Mouse (Mus musculus) gastrocnemius, postnatal 14 days (tissue): ENCODE measurements around the gene Dlgap4. TPM values are rescaled to one million over a fixed set of nuclear protein-coding genes. Genes with fewer than 3 reads are reported as not detected.

Experiments
- DNase-seq: peaks from one replicate; pipeline ENCODE4 v3.0.0; 2021; ENCODE audit warnings: mixed read lengths
- intact Hi-C: fragments of 180-260 bp; cut with DNase I; formaldehyde crosslinking; loops from one replicate; pipeline ENCODE4 v1.15.1; 2025; ENCODE audit warnings: low total_unique reads
- long read RNA-seq, 2 experiments: library from polyadenylated mRNA; stranded (forward); transcript quantifications; one replicate each; pipeline ENCODE4 v2.0.0; 2021
- total RNA-seq, 2 experiments: library from RNA; stranded (reverse); gene quantifications; 2 replicates each; pipeline ENCODE4 v1.2.3; 2021

Gene Dlgap4
- total RNA-seq = 10 to 100 TPM; 54.6 to 77.3 TPM
- long read RNA-seq, experiment 1, transcript Dlgap4-203 (7 exons, 3,402 nt) = major isoform, 51 of 85 reads
- long read RNA-seq, experiment 1, transcript Dlgap4-204 (7 exons, 1,595 nt) = minor isoform, 8 of 85 reads
- long read RNA-seq, experiment 1, partial matches to known transcripts = 5 of 85 reads
- long read RNA-seq, experiment 1, other reads (novel, unspliced or antisense) = 21 of 85 reads
- long read RNA-seq, experiment 2, transcript Dlgap4-203 (7 exons, 3,402 nt) = major isoform, 42 of 70 reads
- long read RNA-seq, experiment 2, partial matches to known transcripts = 8 of 70 reads
- long read RNA-seq, experiment 2, other reads (novel, unspliced or antisense) = 17 of 70 reads

DNA sequence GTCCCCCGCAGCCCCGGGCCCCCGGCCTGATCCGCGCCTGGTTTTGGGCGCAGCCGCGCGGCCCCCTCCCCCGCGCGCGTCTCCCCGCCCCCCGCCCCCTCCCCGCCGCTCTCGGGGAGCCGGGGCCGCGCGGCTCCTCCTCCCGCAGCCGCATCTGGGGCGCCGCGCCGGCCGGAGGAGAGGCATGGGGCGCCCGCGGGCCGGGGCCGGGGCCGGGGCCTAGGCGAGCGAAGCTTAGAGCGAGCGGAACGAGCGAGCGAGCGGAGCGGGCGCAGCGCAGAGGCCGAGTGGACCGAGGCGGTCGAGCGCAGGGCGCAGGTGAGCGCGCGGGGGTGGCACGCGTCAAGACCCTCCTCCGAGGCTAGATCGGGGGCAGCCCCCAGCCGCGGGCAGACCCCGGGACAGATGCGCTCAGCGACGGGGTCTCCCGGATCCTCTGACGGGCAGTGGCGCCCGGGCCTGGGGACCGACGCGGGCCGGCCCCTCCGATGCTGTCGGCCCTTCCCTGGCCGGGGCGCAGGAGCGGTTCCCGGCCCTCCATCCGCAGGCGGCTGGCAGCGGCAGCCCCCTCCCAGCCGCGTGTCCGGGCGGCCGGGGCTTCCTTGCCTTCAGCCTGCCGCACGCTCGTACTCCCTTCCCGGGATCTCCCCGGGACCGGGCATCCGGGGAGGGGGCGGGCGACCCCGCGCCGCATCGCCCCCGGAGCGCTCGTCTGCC, at the start of gene Dlgap4:
Dlgap4 (plus strand) TSS at position 165 of the 717 bp plus-strand sequence.
- no peak for DNase-seq
- intact Hi-C loops = no loop called here

DNA sequence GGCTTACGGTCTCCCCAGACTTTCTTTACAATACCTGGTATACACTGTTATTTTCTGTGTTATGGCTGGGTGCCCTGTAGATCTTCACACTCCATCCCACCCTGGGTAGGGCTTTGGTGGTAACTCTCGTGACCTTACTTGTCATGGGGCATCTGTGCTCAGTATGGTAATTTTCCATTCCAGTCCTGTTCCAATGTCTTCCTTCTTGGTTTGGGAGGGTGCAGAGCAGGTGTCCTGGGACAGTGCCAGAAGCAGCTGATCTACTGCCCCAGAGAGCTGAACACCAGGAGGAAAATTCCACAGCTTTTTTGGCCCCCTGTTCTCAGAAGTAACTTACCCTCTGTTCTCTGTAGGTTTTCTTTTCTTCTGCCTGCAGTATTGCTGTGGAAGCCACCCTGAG, 47.0 kb upstream of the Dlgap4 start:
- DNase-seq = no peak
- intact Hi-C loops = no loop called here

GRCm38 (mm10) chr2:156568647-156569046, 44.9 kb upstream of the Dlgap4 start:
- no peak for DNase-seq
- intact Hi-C loops = no loop called here

DNA sequence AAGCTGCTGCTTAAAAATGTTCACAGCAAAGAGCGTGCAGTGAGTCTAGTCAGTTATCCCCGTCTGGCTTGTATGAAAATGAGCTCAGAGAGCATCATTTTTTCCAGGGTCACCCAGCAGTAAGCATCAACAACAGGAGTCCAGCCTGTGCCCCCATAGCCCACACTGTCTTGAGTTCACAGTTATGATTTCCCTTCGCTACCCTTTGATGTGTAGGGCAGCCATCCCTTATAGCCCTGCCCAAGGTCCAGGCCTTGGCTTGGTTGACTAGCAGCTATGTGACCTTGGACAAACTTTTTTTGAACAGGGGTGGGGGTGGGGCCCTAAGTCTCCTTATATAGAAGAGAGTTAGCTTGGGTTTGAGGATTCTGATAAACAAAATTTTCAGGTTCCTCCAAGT, 44.2 kb upstream of the Dlgap4 start:
- intact Hi-C loops = no loop called here
- no peak for DNase-seq

DNA sequence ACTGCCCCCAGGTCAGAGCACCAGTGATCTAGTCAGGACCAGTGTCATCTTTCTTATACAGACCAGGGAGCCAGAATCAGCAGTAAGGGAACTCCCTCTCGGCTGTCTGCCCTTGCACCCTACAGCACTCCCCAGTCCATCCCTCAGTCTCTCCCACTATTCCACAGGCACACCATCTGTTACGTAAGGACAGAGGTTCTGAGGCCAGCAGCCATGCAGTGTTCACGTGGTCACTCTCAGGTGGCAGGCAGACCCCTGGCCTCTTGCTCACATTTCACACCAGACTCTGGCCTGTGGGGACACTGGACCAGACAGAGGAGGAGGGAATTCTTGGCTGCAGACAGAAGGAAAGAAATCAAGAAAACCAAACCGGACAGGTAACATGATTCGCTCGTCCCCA, 42.0 kb upstream of the Dlgap4 start:
- no peak for DNase-seq
- intact Hi-C loops = no loop called here

DNA sequence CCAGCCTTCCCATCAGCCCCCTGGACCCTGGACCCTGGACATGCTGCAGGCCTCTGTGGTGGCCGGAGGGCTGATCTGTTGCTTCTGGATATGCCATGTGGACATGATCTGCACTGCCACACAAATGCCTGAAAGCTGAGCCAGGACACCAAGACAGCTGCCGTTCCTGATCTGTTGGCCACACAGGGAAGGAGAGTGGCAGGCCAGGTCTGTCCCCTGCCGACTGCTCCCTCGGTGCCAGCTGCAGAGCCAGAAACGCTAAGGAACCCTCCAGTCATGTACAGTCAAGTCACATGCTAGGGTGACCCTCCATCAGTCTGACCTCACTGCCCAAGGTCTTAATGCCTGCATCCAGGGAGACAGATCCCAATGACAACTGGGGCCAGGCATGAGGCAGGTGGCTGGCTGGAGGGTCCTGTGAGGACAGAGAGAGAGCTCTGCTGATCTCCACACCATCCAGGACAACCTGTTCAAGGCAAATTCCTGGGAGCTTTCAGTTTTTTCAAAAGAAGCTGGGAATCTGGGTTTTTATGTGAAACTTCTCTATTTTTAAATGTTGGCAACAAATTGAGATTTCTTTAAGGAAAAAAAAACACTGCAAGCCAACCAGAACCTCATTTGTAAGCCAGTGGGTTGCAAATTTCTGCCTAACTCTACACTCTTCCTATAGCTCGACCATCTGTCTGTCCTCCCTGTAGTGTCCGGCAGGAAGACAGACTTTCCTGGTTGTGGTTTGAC, 36.5 kb upstream of the Dlgap4 start:
- intact Hi-C loops = no loop called here
- DNase-seq = peak; percentile 30

DNA sequence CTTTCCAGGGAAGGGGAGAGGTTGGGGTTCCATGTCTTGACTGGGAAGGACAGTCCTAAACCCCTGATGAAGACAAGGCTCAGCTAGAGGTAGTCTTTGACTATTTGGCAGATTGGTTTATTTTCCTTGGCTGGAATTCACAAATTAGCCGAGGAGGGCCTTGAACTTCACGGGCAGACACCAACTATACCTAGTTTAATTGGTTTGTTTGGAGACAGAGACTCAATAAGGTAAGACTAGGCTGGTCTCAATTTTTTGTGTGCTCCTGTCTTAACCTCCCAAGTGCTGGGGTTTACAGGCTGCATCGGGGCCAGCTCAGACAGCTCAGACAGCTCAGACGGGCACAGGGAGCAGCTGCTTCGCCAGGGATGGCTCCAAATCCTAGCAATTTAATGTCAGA, 33.0 kb upstream of the Dlgap4 start:
- DNase-seq = no peak
- intact Hi-C loops = loop anchor here (10.0 kb wide), 1 partner anchor 124 kb away; no protein-coding TSS in a partner anchor

DNA sequence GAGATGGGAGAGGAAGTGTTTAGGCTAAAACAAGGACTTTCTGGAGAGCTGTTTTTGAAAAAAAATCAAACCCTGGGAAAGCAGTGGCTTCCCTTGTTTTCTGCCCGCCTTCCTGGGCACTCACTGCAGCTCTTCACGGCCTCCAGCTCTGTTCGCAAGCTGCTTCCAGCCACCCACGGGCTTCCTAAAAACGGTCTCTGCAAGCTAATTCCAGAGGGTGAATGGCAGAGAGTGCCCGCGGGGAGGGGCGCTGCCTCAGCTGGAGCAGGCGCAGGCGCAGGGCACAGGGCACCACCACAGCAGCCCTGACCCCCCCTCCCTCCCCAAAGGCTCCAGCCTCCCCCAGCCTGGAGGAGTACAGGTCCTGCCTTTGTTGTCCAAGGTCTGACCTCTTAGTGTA, 32.3 kb upstream of the Dlgap4 start:
- DNase-seq = no peak

DNA sequence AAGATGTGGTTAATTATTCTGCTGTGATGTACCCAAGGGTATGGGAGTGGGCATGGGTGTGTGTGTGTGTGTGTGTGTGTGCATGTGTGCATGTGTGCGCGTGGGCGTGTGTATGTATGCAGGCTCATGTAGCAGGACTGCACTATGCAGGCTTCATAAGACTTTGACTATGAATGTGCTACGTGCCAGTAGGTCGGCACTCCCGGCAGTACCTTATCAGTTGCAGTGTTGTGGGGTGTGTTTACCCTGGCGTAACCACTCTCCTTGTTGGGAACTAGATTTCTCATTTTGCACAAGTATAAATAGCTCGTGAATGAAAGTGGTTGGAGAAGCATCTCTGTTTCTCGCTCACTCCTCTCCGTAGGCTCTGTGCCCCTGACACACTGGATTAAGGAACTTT, 30.6 kb upstream of the Dlgap4 start:
- intact Hi-C loops = loop anchor here (10.0 kb wide), 1 partner anchor 122 kb away; no protein-coding TSS in a partner anchor
- no peak for DNase-seq

More for the DNA sequence above, 32.3 kb upstream of the Dlgap4 start:
- intact Hi-C loops = loop anchor here (10.0 kb wide), 1 partner anchor 124 kb away; no protein-coding TSS in a partner anchor

DNA sequence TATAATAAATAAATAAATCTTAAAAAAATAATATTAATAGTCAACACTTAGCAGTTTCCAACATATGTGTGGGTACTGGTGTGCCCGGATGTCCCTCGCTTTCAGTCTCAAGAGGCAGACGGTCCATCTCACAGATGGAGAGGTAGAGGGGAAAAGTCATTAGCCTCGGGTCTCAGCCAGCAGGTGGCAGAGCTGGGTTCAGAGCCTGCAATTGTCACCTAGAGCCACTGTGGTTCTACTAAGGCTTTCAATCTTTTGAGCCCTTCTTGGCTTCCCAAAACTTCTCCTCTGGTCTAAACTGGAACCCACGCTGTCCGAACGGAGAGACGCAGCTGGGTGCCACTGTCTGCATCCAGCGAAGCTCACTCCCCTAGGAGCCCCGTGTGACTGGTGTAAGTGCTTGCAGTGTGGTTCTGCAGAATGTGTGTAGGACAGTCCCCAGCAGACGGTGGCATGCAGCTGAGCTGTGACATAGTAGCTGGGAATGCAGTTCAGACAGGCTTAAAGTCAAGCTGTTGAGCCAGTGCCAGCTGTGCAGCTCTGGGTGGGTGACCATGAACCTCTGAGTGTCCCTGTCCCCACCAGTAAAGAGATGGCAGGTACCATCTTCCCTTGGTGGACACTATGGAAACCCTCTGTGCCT, 29.2 kb upstream of the Dlgap4 start:
- no peak for DNase-seq
- intact Hi-C loops = loop anchor here (10.0 kb wide), 1 partner anchor 121 kb away; no protein-coding TSS in a partner anchor

DNA sequence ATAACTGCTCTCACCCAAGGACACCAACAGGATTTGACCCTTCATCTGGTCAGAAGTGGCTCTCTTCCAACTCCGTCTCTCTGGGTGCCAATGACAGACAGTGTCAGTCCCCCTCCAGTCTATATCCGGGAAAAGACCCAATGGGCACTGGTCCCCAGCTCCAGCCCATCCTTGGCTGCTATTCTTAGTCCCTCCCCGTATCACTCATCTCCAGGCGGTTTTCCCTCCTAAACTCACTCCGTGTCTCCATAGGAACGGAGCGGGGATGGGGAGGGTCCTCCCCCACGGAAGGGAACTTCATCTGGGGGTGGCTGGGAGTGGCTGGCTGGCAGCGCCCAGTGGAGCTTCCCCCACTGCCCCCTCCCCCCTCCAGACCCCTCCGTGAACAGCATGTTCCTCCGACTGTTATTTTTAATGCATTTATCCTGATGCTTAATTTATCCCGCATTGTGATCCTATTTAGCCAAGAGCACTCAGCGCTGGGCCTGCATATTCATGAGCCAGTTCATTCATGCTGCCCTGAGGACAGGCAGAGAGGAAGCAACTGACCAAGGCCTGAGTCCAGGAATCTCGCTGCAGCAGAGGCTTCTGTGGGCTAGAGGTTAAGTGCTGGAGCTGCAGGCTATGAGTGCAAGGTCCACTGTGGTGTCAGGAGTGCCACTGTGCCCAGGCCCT, 28.6 kb upstream of the Dlgap4 start:
- intact Hi-C loops = loop anchor here (10.0 kb wide), 1 partner anchor 120 kb away; no protein-coding TSS in a partner anchor
- DNase-seq = no peak

DNA sequence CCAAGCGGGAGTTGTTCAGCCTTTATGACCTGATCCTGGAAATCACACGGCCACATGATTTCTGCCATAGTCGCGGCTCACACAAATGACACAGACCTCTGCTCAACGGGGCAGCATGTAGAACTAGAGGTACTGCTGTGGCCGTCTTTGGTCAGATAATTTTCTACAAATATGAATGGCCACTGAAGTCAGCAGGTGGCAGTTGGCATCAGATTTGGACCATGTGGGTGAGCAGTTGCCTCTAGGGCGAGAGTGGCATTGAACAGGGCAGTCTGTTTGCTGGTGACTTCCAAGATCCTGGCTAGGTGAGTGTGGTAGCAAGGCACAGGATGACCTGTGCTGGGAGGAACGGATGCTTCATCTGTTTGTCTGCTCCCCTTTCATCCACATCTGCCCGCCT, 24.0 kb upstream of the Dlgap4 start:
- intact Hi-C loops = loop anchor here (10.0 kb wide), 1 partner anchor 115 kb away; no protein-coding TSS in a partner anchor
- no peak for DNase-seq

DNA sequence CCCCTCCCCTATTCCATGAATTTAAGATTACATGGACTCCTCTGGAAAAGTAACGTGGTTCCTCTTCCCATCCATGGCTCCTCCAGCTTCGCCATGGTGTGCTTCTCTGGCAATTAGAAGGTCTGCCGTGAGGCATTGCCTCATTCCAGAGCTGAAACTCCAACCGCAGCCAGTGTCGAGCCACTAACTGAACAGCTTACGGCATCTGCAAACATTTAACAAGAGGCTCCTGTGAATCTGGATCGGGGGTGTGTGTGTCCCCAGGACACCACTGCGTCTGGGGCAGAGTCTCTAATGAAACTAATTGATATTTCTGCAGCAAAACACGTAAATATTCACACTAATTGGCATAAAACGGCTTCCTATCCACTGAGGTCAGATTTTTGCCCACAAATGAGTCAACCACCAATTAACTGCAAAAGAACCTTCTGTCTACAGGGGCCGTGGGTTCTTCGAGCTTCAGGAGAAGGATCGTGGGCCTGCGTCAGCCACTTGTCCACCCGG, 18.5 kb upstream of the Dlgap4 start:
- no peak for DNase-seq
- intact Hi-C loops = no loop called here

DNA sequence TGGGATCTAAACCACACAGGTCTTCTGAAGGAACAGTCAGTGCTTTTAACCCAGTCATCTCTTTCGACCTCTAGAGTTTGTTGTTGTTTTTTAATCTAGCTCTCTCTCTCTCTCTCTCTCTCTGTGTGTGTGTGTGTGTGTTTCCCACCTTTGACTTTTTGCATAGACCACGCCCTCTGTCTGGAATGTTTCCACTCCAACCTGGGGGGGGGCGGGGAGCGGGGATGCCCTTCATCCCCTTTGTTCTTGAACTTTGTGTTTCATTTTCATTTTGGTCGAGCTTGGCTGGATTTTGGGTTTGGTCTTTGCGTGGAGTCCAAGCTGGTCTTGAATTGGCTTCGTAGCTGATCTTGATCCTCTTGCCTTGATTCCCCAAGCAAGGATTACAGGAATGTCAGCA, 10.9 kb upstream of the Dlgap4 start:
- DNase-seq = no peak
- intact Hi-C loops = no loop called here

- intact Hi-C loops = no loop called here
- no peak for DNase-seq
Measured at GRCm38 (mm10) chr2:156603671-156604070, 9.8 kb upstream of the Dlgap4 start.

- intact Hi-C loops = no loop called here
- no peak for DNase-seq
Measured at GRCm38 (mm10) chr2:156605144-156605543, 8.4 kb upstream of the Dlgap4 start.

- no peak for DNase-seq
- intact Hi-C loops = no loop called here
Measured at GRCm38 (mm10) chr2:156605971-156606370, 7.5 kb upstream of the Dlgap4 start.

DNA sequence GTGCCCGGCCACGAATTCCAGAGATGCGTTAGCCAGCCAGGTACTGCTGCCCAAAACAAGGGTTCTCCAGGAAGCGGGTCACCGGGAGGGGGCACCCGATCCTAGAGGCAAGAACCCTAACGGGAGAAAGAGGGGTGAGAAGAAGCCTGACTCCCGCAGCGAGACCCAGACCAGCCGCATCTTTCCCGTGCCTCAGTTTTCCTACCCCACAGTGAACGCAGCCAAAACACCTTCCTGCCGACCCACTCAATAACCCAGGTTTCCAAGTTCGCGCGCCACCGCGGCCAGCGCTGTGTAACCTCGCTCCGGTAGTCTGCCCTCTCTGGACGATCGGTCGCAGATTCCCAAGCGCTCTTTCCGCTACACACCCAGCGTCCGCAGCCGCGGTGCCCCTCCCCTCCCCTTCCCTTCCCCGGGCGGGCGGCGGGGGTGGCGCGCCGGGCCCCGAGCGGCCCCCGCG, 394 bp upstream of the Dlgap4 start:
- intact Hi-C loops = no loop called here
- peak; percentile 43 for DNase-seq

- intact Hi-C loops = no loop called here
Measured at GRCm38 (mm10) chr2:156614258-156614556, 702 bp downstream of the Dlgap4 start.

More at GRCm38 (mm10) chr2:156614258-156614556, 702 bp downstream of the Dlgap4 start:
- no peak for DNase-seq
